Mouse (Mus musculus): ENCODE results near the gene Txnrd3. TPM values are rescaled to one million over a fixed set of nuclear protein-coding genes. Genes with fewer than 3 reads are reported as not detected.

The Txnrd3 gene
- total and polyA plus RNA-seq, 3 experiments = 10.5 to 15.3 (median 13.5) TPM

DNA sequence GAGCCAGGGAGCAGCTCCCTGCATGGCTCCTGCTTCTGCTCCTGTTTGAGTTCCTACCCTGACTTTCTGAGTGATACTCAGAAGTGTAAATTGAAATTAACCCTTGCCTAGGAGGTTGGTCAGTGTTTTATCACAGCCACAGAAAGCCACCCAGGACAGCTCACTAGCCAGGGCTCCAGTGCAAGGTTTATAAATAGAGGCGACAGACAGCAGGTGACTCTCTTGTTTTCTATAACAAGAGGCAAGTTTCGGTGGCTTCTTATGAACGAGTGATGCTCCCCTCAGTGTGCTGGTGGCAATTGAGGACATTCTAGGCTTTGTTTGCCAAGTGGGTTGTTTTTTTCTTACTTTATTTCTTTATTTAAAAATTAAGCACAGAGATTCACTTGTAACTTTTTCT is 23.2 kb downstream of the Txnrd3 start:
- H3K36me3 ChIP-seq (ENCODE audit: control insufficient read depth, insufficient read depth, low read length) = no peaks in the 10 kb centered on the region
- DNase-seq = no peak
- intact Hi-C loops (cut with DNase I) = no loop called here
- H3K27ac ChIP-seq = no peak overlapping the region
- H3K4me1 ChIP-seq (ENCODE audit: control insufficient read depth, insufficient read depth, low read length) = no peaks in the 10 kb centered on the region
- 69% methylated on average over 3 of the region's 3 CpGs for WGBS
- H3K4me3 ChIP-seq = no peak overlapping the region
- H3K27me3 ChIP-seq (ENCODE audit: control insufficient read depth, insufficient read depth, low read length) = no peaks in the 10 kb centered on the region
- no peaks in the 10 kb centered on the region for H3K79me2 ChIP-seq (replicated peaks; ENCODE audit: control insufficient read depth, insufficient read depth, low read length)
- TF ChIP-seq EP300 (IDR thresholded peaks at IDR 0.05; ENCODE audit: insufficient read depth, low read depth, low read length) = no peak
- no peak for TF ChIP-seq CTCF (IDR thresholded peaks at IDR 0.05)
- TF ChIP-seq POLR2A (IDR thresholded peaks at IDR 0.05; ENCODE audit: insufficient read depth, low read depth, low read length) = no peak
- no peak overlapping the region for H3K9ac ChIP-seq (ENCODE audit: low read depth, low read length)

DNA sequence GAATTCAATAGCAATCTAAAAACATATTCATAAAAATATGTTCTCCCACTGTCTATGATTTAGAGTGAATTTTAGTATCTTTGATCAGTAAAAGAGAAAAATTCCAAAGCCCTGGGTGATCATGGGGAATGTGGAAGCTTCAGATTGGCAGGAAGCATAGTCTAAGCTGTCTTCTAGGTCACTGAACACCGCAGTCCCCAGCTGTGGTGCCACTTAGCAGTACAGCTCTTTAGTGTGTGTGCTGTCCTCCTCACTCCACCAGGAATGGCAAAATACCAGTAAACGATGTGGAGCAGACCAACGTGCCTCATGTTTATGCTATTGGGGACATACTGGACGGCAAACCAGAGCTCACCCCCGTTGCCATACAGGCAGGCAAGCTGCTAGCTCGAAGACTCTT is 25.8 kb downstream of the Txnrd3 start:
- 93% methylated on average over 6 of the region's 6 CpGs for WGBS
- H3K9ac ChIP-seq (ENCODE audit: low read depth, low read length) = no peak overlapping the region
- H3K27ac ChIP-seq = no peak overlapping the region
- intact Hi-C loops (cut with DNase I) = no loop called here
- TF ChIP-seq EP300 (IDR thresholded peaks at IDR 0.05; ENCODE audit: insufficient read depth, low read depth, low read length) (no peak), CTCF (IDR thresholded peaks at IDR 0.05) (no peak), POLR2A (IDR thresholded peaks at IDR 0.05; ENCODE audit: insufficient read depth, low read depth, low read length) (no peak)
- no peaks in the 10 kb centered on the region for H3K4me1 ChIP-seq (ENCODE audit: control insufficient read depth, insufficient read depth, low read length)
- H3K27me3 ChIP-seq (ENCODE audit: control insufficient read depth, insufficient read depth, low read length) = no peaks in the 10 kb centered on the region
- no peak for DNase-seq
- no peaks in the 10 kb centered on the region for H3K79me2 ChIP-seq (replicated peaks; ENCODE audit: control insufficient read depth, insufficient read depth, low read length)
- H3K36me3 ChIP-seq (ENCODE audit: control insufficient read depth, insufficient read depth, low read length) = no peaks in the 10 kb centered on the region
- H3K4me3 ChIP-seq = no peak overlapping the region

DNA sequence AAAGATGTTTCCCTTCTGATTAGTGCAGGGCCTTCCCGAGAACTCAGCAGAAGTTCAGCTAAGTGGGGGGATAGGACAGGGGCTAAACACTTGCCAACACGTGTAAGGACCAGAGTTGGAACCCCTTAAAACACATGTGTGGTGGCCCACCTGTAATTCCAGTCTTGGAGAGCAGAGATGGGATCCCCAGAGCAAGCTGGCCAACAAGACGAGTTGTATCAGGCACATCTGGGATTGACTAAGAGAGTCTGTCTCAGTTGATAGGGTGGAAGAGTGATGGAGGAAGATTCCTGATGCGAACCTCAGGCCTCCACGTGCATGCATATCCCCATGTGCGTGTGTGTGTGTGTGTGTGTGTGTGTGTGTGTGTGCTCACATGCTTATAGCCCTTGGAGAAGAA is 27.6 kb downstream of the Txnrd3 start:
- Histone ChIP-seq H3K9ac (ENCODE audit: low read depth, low read length) (no peak overlapping the region), H3K36me3 (ENCODE audit: control insufficient read depth, insufficient read depth, low read length) (no peaks in the 10 kb centered on the region), H3K79me2 (replicated peaks; ENCODE audit: control insufficient read depth, insufficient read depth, low read length) (no peaks in the 10 kb centered on the region), H3K4me3 (no peak overlapping the region), H3K27me3 (ENCODE audit: control insufficient read depth, insufficient read depth, low read length) (no peaks in the 10 kb centered on the region), H3K27ac (no peak overlapping the region), H3K4me1 (ENCODE audit: control insufficient read depth, insufficient read depth, low read length) (no peaks in the 10 kb centered on the region)
- 85% methylated on average over 6 of the region's 6 CpGs for WGBS
- DNase-seq = no peak
- no peak for TF ChIP-seq EP300 (IDR thresholded peaks at IDR 0.05; ENCODE audit: insufficient read depth, low read depth, low read length)
- TF ChIP-seq CTCF (IDR thresholded peaks at IDR 0.05) = no peak
- no peak for TF ChIP-seq POLR2A (IDR thresholded peaks at IDR 0.05; ENCODE audit: insufficient read depth, low read depth, low read length)
- intact Hi-C loops (cut with DNase I) = no loop called here

- 87% methylated on average over 7 of the region's 7 CpGs for WGBS
- TF ChIP-seq CTCF (IDR thresholded peaks at IDR 0.05) (no peak), EP300 (IDR thresholded peaks at IDR 0.05; ENCODE audit: insufficient read depth, low read depth, low read length) (no peak), POLR2A (IDR thresholded peaks at IDR 0.05; ENCODE audit: insufficient read depth, low read depth, low read length) (no peak)
- H3K27ac ChIP-seq = no peak overlapping the region
- no peak for DNase-seq
- H3K36me3 ChIP-seq (ENCODE audit: control insufficient read depth, insufficient read depth, low read length) = no peaks in the 10 kb centered on the region
- no peaks in the 10 kb centered on the region for H3K79me2 ChIP-seq (replicated peaks; ENCODE audit: control insufficient read depth, insufficient read depth, low read length)
- no peak overlapping the region for H3K9ac ChIP-seq (ENCODE audit: low read depth, low read length)
- intact Hi-C loops (cut with DNase I) = no loop called here
- H3K4me3 ChIP-seq = no peak overlapping the region
- no peaks in the 10 kb centered on the region for H3K4me1 ChIP-seq (ENCODE audit: control insufficient read depth, insufficient read depth, low read length)
- H3K27me3 ChIP-seq (ENCODE audit: control insufficient read depth, insufficient read depth, low read length) = no peaks in the 10 kb centered on the region
Measured at GRCm38 (mm10) chr6:89672641-89673040, 28.9 kb downstream of the Txnrd3 start.

DNA sequence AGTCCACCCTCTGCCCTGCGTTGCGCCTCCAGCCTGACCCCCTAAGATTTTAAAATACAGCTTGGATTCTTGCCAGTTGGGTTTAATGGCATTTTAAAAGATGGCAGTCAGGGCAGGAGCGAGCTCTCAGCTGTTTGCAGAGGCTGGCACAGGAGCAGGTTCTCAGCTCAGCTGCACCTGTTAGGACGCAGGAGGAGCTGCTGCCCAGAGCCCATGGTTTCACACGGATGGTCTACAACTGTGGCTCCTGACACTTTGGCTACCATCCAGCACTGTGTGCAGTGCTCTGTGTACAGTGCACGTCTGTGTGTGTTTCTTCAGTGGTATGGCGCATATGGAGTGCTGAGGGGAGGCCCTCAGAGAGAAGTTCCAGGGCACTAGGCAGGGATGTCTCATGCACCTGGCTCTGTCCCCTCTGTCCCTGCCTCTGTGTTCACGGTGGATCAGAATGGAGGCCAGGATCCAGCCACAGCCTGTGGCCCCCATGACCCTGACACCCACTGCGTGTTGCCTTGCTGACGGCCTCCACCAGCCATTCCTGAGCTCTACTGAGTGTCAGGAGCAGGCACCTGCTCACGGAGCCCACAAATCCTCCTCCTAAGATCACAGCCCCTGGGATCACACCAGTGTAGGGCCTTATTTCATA is 29.5 kb downstream of the Txnrd3 start:
- no peak for TF ChIP-seq POLR2A (IDR thresholded peaks at IDR 0.05; ENCODE audit: insufficient read depth, low read depth, low read length)
- TF ChIP-seq EP300 (IDR thresholded peaks at IDR 0.05; ENCODE audit: insufficient read depth, low read depth, low read length) = no peak
- TF ChIP-seq CTCF (IDR thresholded peaks at IDR 0.05) = no peak
- intact Hi-C loops (cut with DNase I) = no loop called here
- Histone ChIP-seq H3K9ac (ENCODE audit: low read depth, low read length) (no peak overlapping the region), H3K36me3 (ENCODE audit: control insufficient read depth, insufficient read depth, low read length) (no peaks in the 10 kb centered on the region), H3K4me1 (ENCODE audit: control insufficient read depth, insufficient read depth, low read length) (no peaks in the 10 kb centered on the region), H3K27ac (no peak overlapping the region), H3K4me3 (no peak overlapping the region), H3K27me3 (ENCODE audit: control insufficient read depth, insufficient read depth, low read length) (no peaks in the 10 kb centered on the region), H3K79me2 (replicated peaks; ENCODE audit: control insufficient read depth, insufficient read depth, low read length) (no peaks in the 10 kb centered on the region)
- DNase-seq = no peak
- WGBS = 87% methylated on average over 11 of the region's 11 CpGs

DNA sequence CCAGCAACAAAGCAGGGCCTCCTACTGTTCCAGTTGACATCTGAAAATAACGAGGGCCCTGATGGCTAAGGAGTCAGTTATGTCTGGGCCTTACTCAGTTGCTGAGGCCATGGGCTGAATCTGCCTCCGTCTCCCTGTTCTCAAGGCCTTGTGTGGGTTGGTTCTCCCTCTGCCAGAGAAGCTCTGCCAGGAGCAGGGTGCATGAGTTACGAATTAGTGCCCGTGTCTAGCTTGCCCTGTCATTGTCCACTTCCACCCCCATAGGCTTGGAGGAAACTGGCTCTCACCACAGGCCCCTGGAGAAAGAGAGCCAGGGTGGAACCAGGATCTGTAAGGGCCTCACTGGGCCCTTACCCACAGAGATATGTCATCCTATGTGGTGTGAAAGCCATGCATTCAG is 34.7 kb downstream of the Txnrd3 start:
- H3K36me3 ChIP-seq (ENCODE audit: control insufficient read depth, insufficient read depth, low read length) = no peaks in the 10 kb centered on the region
- no peak overlapping the region for H3K4me3 ChIP-seq
- H3K4me1 ChIP-seq (ENCODE audit: control insufficient read depth, insufficient read depth, low read length) = 0 out of 2 replicates have a peak, but pooled peaks cover 1% of the 10 kb centered on the region
- no peak for DNase-seq
- no peak overlapping the region for H3K9ac ChIP-seq (ENCODE audit: low read depth, low read length)
- H3K27me3 ChIP-seq (ENCODE audit: control insufficient read depth, insufficient read depth, low read length) = no peaks in the 10 kb centered on the region
- WGBS = 68% methylated on average over 4 of the region's 4 CpGs
- no peaks in the 10 kb centered on the region for H3K79me2 ChIP-seq (replicated peaks; ENCODE audit: control insufficient read depth, insufficient read depth, low read length)
- no peak for TF ChIP-seq POLR2A (IDR thresholded peaks at IDR 0.05; ENCODE audit: insufficient read depth, low read depth, low read length)
- TF ChIP-seq CTCF (IDR thresholded peaks at IDR 0.05) = no peak
- TF ChIP-seq EP300 (IDR thresholded peaks at IDR 0.05; ENCODE audit: insufficient read depth, low read depth, low read length) = no peak
- intact Hi-C loops (cut with DNase I) = no loop called here
- H3K27ac ChIP-seq = no peak overlapping the region

All from heart, adult 2 months (tissue).